Mouse (Mus musculus) forebrain, embryonic 11.5 days (tissue): Measurements from ENCODE around the gene Bcl11b. TPM values are rescaled to one million over a fixed set of nuclear protein-coding genes. Genes with fewer than 3 reads are reported as not detected.
A peak's percentile ranks its signal among the peaks of the same experiment; 100 is the strongest.

Source experiments
- ATAC-seq: fragments of 200-750 bp; cut with Nextera tagmentation; replicated peaks from 2 replicates; pipeline ENCODE4 v1.8.0; 2017; ENCODE audit warnings: moderate TSS enrichment; ENCODE audit not compliant: low FRiP score
- DNase-seq: peaks from one replicate; pipeline ENCODE4 v3.0.0-alpha.2; 2017; ENCODE audit warnings: low spot score
- H3K27ac ChIP-seq: fragments of 300-500 bp; sonication (generic); 2 replicates; pipeline ENCODE4 v1.5.1; 2014; ENCODE audit warnings: low read depth, low read length
- H3K27me3 ChIP-seq: fragments of 300-500 bp; sonication (generic); 2 replicates; pipeline ENCODE4 v1.6.1; 2014; ENCODE audit warnings: mild to moderate bottlenecking, low read length, mixed read lengths; ENCODE audit not compliant: control insufficient read depth, insufficient read depth
- H3K36me3 ChIP-seq: fragments of 300-500 bp; sonication (generic); 2 replicates; pipeline ENCODE4 v1.6.1; 2014; ENCODE audit warnings: mild to moderate bottlenecking, low read length, moderate library complexity, mixed read lengths; ENCODE audit not compliant: control insufficient read depth, insufficient read depth
- H3K4me1 ChIP-seq: fragments of 300-500 bp; sonication (generic); replicated peaks from 2 replicates; pipeline ENCODE4 v1.6.1; 2014; ENCODE audit warnings: low read length, mixed read lengths; ENCODE audit not compliant: control insufficient read depth, insufficient read depth
- H3K4me2 ChIP-seq: fragments of 300-500 bp; sonication (generic); 2 replicates; pipeline ENCODE4 v1.6.1; 2014; ENCODE audit warnings: low read depth, mild to moderate bottlenecking, low read length, moderate library complexity, mixed read lengths; ENCODE audit not compliant: severe bottlenecking
- H3K4me3 ChIP-seq: fragments of 300-500 bp; sonication (generic); 2 replicates; pipeline ENCODE4 v1.5.1; 2014; ENCODE audit warnings: low read depth, low read length
- H3K9ac ChIP-seq: fragments of 300-500 bp; sonication (generic); 2 replicates; pipeline ENCODE4 v1.6.1; 2014; ENCODE audit warnings: low read length
- H3K9me3 ChIP-seq: fragments of 300-500 bp; sonication (generic); 2 replicates; pipeline ENCODE4 v1.6.1; 2016; ENCODE audit warnings: low read length, mixed read lengths; ENCODE audit not compliant: control insufficient read depth
- WGBS: fragments of 180-500 bp; shearing (Covaris S2); extraction: QIAGEN DNeasy Blood & Tissue Kit; methylation state at CpG from one replicate; pipeline ENCODE4 v1.1.7; 2014; 5-methylcytosine and 5-hydroxymethylcytosine counted together
- polyA plus RNA-seq: library from polyadenylated mRNA; unstranded; fragments of >200 nt; fragmentation: Nextera tagmentation; extraction: Ambion mirVana; gene quantifications from 2 replicates; pipeline ENCODE4 v1.2.1, GENCODE M21; 2014

The Bcl11b gene
- 19.4 and 24.2 TPM in 2 replicates for polyA plus RNA-seq

- Histone ChIP-seq H3K36me3 (no peaks in the 10 kb centered on the region), H3K27ac (peak within 1 kb of the TSS; percentile 96), H3K9ac (peak within 1 kb of the TSS; percentile 98), H3K27me3 (peaks cover 2% of the 10 kb centered on the region; the same call in 1 of the 2 replicates), H3K9me3 (no peaks in the 10 kb centered on the region), H3K4me3 (peak within 1 kb of the TSS; percentile 96), H3K4me2 (peak within 1 kb of the TSS; percentile 74), H3K4me1 (peaks cover 21% of the 10 kb centered on the region)
- DNase-seq (no peak), ATAC-seq (no peak)
- under 1% methylated on average over 19 of the region's 19 CpGs for WGBS
Measured at GRCm38 (mm10) chr12:108003483-108003882, at the start of gene Bcl11b. TSS of gene Bcl11b (minus strand) at chr12:108003602.

GRCm38 (mm10) chr12:108050996-108051395 is 47.6 kb upstream of the Bcl11b start:
- 78% methylated on average over 7 of the region's 7 CpGs for WGBS
- DNase-seq = no peak
- no peak overlapping the region for H3K27ac ChIP-seq
- ATAC-seq = no peak
- H3K27me3 ChIP-seq = no peaks in the 10 kb centered on the region
- no peak overlapping the region for H3K4me2 ChIP-seq
- H3K4me1 ChIP-seq = no peaks in the 10 kb centered on the region
- H3K4me3 ChIP-seq = no peak overlapping the region
- no peaks in the 10 kb centered on the region for H3K36me3 ChIP-seq
- H3K9me3 ChIP-seq = no peaks in the 10 kb centered on the region
- no peak overlapping the region for H3K9ac ChIP-seq

GRCm38 (mm10) chr12:108049625-108050024 is 46.2 kb upstream of the Bcl11b start:
- no peak overlapping the region for H3K4me2 ChIP-seq
- no peak overlapping the region for H3K9ac ChIP-seq
- H3K27me3 ChIP-seq = no peaks in the 10 kb centered on the region
- H3K4me3 ChIP-seq = no peak overlapping the region
- H3K36me3 ChIP-seq = no peaks in the 10 kb centered on the region
- H3K27ac ChIP-seq = no peak overlapping the region
- 84% methylated on average over 13 of the region's 13 CpGs for WGBS
- no peaks in the 10 kb centered on the region for H3K9me3 ChIP-seq
- DNase-seq (no peak), ATAC-seq (no peak)
- H3K4me1 ChIP-seq = no peaks in the 10 kb centered on the region

- no peak for ATAC-seq
- Histone ChIP-seq H3K27me3 (no peaks in the 10 kb centered on the region), H3K4me1 (no peaks in the 10 kb centered on the region), H3K4me3 (no peak overlapping the region), H3K9me3 (no peaks in the 10 kb centered on the region), H3K9ac (no peak overlapping the region), H3K4me2 (no peak overlapping the region), H3K27ac (no peak overlapping the region), H3K36me3 (no peaks in the 10 kb centered on the region)
- WGBS = 74% methylated on average over 3 of the region's 3 CpGs
- DNase-seq = no peak
Measured at GRCm38 (mm10) chr12:108042239-108042571, 38.8 kb upstream of the Bcl11b start.

- DNase-seq = peak; percentile 88
- no peak overlapping the region for H3K9ac ChIP-seq
- 0 out of 2 replicates have a peak, but pooled peaks have one; percentile 39 for ATAC-seq
- no peak overlapping the region for H3K4me3 ChIP-seq
- WGBS = 46% methylated on average over 12 of the region's 12 CpGs
- H3K27me3 ChIP-seq = no peaks in the 10 kb centered on the region
- no peaks in the 10 kb centered on the region for H3K36me3 ChIP-seq
- H3K4me2 ChIP-seq = no peak overlapping the region
- no peaks in the 10 kb centered on the region for H3K9me3 ChIP-seq
- no peak overlapping the region for H3K27ac ChIP-seq
- H3K4me1 ChIP-seq = no peaks in the 10 kb centered on the region
Measured at GRCm38 (mm10) chr12:108041571-108042238, 38.3 kb upstream of the Bcl11b start.

- Histone ChIP-seq H3K27me3 (no peaks in the 10 kb centered on the region), H3K4me3 (no peak overlapping the region), H3K4me2 (no peak overlapping the region), H3K9ac (no peak overlapping the region), H3K27ac (no peak overlapping the region), H3K4me1 (no peaks in the 10 kb centered on the region), H3K36me3 (no peaks in the 10 kb centered on the region), H3K9me3 (no peaks in the 10 kb centered on the region)
- DNase-seq = no peak
- no peak for ATAC-seq
- 76% methylated on average over 6 of the region's 6 CpGs for WGBS
Measured at GRCm38 (mm10) chr12:108037446-108037845, 34.0 kb upstream of the Bcl11b start.

GRCm38 (mm10) chr12:108035412-108036078 is 32.1 kb upstream of the Bcl11b start:
- Histone ChIP-seq H3K27ac (no peak overlapping the region), H3K4me2 (no peak overlapping the region), H3K36me3 (no peaks in the 10 kb centered on the region), H3K9ac (no peak overlapping the region), H3K4me1 (no peaks in the 10 kb centered on the region), H3K27me3 (no peaks in the 10 kb centered on the region), H3K9me3 (no peaks in the 10 kb centered on the region), H3K4me3 (no peak overlapping the region)
- DNase-seq (no peak), ATAC-seq (no peak)
- WGBS = 80% methylated on average over 13 of the region's 13 CpGs

GRCm38 (mm10) chr12:108022835-108023615 is 19.6 kb upstream of the Bcl11b start:
- H3K4me2 ChIP-seq = no peak overlapping the region
- no peaks in the 10 kb centered on the region for H3K36me3 ChIP-seq
- ATAC-seq (no peak), DNase-seq (no peak)
- H3K27me3 ChIP-seq = no peaks in the 10 kb centered on the region
- H3K4me1 ChIP-seq = no peaks in the 10 kb centered on the region
- no peaks in the 10 kb centered on the region for H3K9me3 ChIP-seq
- 85% methylated on average over 15 of the region's 15 CpGs for WGBS
- H3K9ac ChIP-seq = no peak overlapping the region
- no peak overlapping the region for H3K27ac ChIP-seq
- H3K4me3 ChIP-seq = no peak overlapping the region
